Mouse (Mus musculus): ENCODE measurements around the gene Fstl1.

Gene Fstl1

DNA sequence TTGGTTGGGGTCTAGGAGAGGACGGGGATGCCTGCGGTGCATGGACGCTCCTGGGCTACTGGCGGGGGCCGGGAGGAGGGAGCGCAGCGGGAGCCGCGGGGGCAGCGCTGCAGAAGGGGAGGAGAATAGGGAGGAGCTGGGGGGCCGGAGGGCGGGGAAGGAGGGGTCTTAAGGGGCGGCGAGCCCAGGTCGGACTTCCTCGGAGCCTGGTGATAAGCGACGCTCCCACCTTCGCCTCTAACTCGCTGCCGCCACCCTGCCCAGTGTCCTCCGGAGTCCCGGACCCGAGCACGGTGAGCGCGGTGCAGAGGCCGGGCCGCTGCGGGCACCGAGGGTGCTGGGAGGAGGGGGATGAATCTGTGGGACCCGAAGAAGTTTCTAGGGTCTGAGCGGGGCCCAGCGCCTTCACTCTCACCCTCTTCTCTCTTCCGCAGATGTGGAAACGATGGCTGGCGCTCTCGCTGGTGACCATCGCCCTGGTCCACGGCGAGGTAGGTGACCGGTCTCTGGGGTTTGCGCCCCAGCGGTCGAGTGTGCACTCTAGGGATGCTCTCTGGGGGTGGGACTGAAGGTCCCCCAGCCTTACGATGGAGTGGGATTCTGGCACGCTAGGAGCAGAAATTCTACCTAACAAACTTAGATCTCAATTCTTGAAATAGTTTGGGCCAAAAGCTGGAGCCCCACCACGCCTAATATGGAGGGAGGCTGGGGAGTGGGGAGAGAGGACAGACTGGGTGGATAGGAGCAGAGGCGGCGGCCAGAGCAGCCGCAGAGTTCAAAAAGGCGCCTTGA lies at the start of gene Fstl1:
Fstl1 (plus strand) TSS at position 14 of the 792 bp plus-strand sequence.
- DNase-seq, result no peak

GRCm38 (mm10) chr16:37728674-37729073 lies 48.0 kb upstream of the Fstl1 start:
- DNase-seq, result no peak

DNA sequence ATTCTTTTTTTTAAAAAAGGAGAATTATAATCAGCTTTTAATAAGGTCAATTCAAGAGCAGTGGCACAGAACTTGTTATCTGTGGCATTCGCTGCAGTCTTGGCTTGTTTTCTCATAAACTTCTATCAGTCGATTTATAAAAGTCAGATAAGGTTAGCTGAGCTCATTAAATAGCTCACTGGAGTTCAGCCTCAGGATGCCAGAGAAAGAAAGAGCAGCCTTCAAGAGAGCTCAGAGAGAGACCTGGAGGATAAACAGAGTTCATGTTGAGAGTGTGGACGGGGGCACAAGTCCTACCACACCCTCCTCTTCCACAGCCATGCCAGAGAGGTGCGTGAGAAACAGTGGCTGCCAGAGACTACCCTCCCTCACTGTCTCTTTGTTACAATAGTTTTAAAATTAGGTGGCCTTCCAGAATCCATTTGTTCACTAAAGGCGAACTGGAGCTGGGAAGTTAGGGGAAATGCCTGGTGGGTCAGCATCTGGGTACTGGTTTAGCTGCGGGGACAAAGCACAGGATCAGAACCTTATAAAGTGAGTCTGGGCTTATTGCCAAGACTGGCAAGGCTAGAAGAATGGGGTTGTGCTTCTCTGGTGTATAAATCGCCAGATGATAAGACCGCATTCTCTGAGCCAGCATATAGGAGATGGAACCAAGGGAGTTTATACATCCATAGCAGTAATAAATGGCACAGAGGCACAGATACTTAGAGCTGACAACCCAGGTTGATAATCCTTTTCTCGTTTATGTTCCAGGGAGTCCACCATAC lies 47.1 kb upstream of the Fstl1 start:
- DNase-seq, result no peak

DNA sequence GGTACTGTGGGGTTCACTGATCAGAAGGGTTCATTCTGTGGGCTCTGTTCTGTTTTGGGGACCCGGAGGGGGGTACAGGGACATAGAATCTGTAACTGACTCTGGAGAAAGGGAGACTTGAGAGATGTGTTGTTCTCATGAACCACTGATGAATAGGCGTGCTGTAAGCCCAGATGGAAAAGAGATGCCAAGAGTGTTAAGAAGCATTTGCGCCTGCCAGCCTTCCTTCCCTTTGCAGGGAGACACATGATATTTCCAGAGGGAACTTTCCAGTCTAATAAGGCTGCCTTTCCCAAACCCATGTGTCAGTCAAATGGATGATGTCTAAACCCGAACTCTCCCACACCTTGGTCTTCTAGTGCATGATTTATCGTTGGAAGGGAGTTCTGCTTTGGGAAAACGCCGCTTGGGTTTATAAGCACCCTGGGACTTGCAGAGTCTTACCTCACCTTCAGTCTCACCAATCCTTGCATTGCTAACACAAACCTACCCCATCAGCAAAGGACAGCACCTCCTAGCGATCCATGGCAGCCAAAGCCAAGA lies 46.3 kb upstream of the Fstl1 start:
- peak; percentile 32 for DNase-seq

DNA sequence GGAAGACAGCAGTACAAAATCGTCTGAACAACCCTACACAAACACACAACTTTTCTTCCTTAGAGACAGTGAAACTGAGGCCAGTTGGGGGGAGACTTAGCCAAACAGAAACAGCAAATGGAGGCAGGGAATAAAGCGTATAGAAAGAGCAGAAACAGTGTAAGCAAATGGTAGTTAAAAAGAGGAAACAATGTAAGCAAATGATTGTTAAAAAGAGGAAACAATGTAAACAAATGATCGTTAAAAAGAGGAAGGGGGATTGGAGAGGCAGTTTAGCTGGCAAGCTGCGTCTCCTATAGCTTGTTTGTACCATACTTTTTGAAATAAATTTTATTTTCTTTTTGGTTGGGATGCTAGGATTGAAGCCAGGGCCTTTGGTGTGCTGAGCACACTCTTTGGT lies 45.2 kb upstream of the Fstl1 start:
- DNase-seq, result no peak

DNA sequence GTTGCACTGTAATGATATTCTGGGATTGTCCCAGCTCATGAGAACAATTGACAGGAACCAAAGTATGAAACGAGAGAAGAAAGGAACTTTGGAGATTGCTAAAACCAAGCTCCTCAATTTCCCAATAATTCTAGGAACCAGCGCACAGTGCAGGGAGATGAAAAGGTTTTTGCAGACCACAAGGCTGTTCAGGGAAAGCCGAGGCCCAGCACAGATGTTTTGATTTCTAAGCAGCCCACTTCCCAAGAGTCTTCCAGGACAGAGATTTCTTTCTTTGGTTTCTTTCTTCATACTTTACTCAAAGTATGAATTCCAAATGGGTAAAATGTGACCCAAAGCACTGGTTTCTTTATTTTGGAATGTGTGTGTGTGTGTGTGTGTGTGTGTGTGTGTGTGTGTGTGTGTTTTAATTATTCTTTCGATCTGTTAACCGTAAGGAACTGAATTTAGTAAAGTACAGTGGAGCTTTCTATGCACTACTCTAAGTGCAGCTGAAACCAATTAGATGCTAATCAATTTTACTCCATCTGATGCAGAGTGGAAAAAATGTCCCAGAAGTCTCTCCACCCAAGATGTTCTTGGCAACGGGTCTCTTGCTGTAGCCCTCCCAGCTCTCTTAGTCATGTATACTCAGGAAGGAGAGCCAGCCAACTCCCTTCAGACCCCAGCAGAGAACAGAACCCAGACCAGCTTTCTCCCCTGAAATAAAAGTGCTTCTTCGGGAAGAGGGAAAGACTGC lies 44.5 kb upstream of the Fstl1 start:
- peak; percentile 44 for DNase-seq

- DNase-seq, result no peak
These were observed 36.6 kb upstream of the Fstl1 start for GRCm38 (mm10) chr16:37740076-37740475.

GRCm38 (mm10) chr16:37742266-37742665 lies 34.4 kb upstream of the Fstl1 start:
- no peak for DNase-seq

DNA sequence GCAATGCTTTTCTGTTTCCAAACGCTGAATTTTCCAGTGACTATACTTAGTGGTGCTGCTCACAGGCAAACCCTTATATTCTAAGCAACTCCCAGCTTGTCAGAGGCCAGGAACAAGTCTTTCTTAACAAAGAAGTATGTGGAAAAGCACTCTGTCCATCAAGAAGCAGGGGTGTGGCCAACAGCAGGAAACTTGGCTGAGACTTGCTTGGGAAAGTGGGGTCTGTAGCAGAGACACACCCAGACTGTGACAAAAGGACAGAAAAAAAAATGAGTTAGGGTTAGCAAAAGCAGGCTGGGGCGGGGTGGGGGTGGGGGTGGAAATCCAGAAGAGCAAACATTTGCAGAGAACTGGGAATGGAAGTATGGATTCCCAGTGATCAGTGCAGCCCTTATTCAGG lies 23.8 kb upstream of the Fstl1 start:
- no peak for DNase-seq

GRCm38 (mm10) chr16:37753809-37754208 lies 22.9 kb upstream of the Fstl1 start:
- no peak for DNase-seq

DNA sequence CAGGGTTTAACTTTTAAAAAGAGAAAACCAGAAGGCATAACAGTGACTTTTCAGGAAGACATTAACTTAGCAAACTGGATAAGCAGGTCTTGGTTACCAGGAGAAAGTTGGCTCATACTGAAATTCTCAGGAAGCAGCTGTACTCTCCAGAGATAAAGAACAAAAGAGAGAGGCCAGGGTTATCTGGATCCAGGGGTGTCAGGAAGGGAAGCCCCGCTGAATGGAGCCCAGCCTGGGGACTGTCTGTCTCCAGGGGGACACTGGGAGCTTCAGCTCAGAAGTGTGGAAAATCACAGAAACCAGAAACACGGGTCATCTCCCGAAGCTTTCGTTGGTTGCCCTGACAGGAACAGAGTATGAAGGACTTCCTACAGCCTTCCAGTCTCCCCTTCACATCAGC lies 22.2 kb upstream of the Fstl1 start:
- no peak for DNase-seq

- DNase-seq, result no peak
These were observed 19.4 kb upstream of the Fstl1 start for GRCm38 (mm10) chr16:37757223-37757622.

DNA sequence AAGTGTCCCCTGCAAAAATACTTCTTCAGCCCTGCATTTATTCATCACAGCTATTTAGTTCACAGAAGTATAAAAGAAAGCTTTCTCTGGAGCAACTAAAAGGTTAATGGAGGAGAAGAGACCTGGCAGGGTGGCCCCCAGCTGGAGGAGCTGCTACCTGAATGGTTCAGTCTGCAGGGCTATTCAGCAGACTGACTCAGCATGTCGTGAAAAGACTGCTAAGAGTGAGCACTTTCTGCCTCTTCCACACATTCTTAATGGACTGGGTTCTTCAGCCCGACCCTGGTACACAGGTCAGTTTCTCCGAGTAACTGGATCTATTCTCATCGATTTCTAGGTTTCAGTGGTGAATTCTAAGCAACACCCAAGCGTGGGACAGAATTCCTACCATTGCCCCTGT lies 12.9 kb upstream of the Fstl1 start:
- DNase-seq, result no peak

DNA sequence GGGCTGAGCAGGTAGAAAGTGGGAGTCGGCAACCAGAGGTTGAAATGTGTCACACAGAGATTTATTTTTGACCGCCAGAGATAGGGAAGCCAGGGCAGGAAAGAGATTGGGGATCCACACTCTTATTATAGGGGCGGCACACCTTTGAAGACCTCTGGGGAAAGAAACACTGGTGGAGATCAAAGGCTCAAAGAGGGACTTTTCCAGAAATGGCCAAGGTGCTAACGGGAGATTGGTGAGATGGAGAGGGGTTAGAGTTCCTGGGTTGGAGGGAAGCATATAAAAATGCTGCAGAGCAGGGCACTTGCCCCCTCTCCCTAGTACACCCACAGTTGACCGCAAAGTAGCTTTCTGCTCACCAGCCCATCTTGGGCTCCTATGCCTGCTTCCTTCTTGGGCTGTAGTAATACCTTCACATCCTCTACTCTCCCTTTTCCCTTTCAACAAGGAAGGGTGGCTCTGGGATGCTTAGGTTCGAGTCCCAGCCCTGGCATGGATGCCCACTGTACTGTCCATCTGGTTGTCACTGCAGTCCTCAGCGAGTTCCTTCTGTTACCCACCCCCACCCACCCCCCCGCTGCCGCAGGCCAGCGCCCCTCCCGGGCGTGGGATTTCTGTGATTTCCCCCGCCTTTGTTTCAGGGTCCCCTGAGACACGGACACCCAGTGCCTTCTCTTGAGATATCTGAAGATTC lies 360 bp upstream of the Fstl1 start:
- DNase-seq, result no peak

- no peak for DNase-seq
These were observed 1.3 kb downstream of the Fstl1 start for GRCm38 (mm10) chr16:37777796-37778475.

- no peak for DNase-seq
These were observed 1.9 kb downstream of the Fstl1 start for GRCm38 (mm10) chr16:37778529-37778928.

DNA sequence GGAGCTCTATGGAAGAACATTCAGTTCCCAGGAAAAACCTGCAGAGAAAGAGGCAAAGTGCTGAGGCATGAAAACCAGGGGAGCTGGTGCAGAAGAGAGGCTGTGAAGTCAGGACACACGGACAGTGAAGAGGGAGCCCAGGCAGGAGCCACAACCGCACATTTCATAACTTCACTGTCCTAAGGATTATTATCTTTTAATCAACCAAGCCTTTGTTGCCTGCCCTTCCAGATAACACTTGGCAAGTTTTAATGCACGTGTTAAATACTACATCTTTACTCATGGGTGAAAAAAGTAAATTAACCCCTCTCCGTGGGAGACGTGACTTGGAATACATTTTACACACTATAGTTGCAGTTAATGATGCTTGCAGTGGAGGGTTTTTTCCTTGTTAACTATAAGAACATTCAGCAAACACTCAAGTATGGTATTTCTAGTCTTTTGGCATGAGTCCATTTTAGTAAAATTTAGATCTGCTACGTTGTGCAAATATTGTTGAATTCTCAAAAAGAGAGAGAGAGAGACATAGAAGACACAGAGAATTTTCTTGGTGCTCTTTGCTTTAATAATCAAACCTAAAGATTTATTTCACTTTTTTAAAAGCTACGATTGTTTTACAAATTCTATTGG lies 3.1 kb downstream of the Fstl1 start:
- DNase-seq, result no peak

GRCm38 (mm10) chr16:37780386-37780785 lies 3.7 kb downstream of the Fstl1 start:
- DNase-seq, result no peak

- no peak for DNase-seq
These were observed 4.2 kb downstream of the Fstl1 start for GRCm38 (mm10) chr16:37780911-37781310.

DNA sequence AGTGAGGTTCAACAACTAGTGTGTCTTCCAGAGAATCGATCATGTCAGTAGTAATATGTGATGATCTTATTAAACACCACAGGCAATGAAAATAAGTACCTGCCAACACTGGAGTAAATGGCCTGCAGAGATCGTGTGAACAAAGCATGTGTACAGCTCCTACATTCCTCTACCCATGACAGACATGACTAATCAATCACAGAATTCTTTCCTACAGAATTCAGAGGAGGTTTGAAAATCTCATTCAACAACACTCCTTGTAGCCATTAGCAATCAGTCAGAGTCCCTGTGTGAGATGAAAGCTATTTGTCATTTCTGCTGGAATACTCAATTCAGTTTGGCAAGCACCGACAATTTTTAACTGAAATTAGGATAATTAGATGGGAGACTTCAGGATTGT lies 7.9 kb downstream of the Fstl1 start:
- DNase-seq, result no peak

DNA sequence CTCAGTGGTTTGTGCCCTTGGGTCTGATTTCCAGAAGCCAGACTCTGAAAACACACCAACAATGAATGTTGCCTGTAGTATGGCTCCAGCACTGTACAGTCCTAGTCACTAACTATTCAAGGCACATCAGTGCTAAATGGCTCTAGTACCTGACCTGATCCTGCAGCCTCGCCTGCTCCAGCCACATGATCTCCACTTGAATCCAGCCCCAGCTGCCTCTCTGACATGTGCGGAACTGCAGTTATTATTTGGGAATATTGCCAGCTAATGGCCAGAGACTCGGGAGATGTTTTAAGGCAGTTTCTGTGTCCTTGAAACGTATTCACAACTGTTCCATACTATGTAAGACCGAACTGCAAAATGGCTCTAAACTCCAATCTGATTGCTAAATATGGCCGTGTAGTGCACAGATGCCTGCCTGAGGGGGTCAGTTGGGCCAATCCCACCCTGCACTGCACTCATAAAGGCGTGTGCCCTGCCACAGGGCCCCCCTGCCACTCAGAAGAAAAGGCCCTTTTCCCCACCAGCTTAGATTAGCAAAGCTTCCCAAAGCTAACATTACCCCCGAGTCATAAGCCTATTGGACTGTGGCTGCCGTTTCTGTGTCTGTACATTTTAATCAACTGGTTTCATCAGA lies 11.0 kb downstream of the Fstl1 start:
- DNase-seq, result no peak
